Mouse (Mus musculus): Measurements from ENCODE around the gene Olfr1058.
"Not testable (repeated sequence)": the region's sequence is repeated elsewhere in the genome, so short reads cannot be mapped to it uniquely, and the experiment has no call there.

DNA sequence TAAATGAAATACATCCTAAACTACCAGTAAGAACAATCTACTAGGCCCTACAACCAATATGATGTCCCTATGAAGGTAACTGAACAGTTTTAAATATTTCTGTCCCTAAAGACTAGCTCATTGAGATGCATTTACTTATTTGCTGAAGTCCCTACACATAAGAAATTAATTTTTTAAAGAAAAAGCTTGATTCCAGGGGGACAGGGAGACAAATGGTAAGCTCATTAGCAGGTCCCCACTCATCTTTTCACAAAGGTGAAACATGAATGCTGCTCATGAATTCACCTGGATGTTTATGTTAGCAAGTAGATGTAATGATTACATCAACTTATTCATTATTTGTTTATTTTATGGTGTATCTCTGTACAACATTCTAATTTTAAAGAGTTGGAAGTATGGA is 38.3 kb upstream of the Olfr1058 start, which contains the start of gene Olfr1062:
- not testable (repeated sequence) for TF ChIP-seq CTCF, POLR2A (IDR thresholded peaks at IDR 0.05; ENCODE audit: insufficient read depth, low read depth, low read length)

Measured in olfactory bulb, adult 2 months (tissue).